Mouse (Mus musculus) right cerebral cortex, postnatal 14 days (tissue): Measurements from ENCODE around the gene Gpr75.

Source experiments
- DNase-seq: peaks from one replicate; pipeline ENCODE4 v3.0.0; 2022

Gene Gpr75

GRCm38 (mm10) chr11:30885171-30885871 is at the start of gene Gpr75, which contains the start of gene Asb3:
Gpr75 (plus strand) TSS chr11:30885358.
Asb3 (plus strand) TSS chr11:30885416.
- peak; percentile 62 for DNase-seq

GRCm38 (mm10) chr11:30838793-30839192 is 46.4 kb upstream of the Gpr75 start:
- no peak for DNase-seq

- no peak for DNase-seq
Measured at GRCm38 (mm10) chr11:30844355-30844754, 40.8 kb upstream of the Gpr75 start.

GRCm38 (mm10) chr11:30872425-30872824 is 12.7 kb upstream of the Gpr75 start:
- DNase-seq, result no peak

- no peak for DNase-seq
Measured at GRCm38 (mm10) chr11:30888153-30888552, 3.0 kb downstream of the Gpr75 start.

- no peak for DNase-seq
Measured at GRCm38 (mm10) chr11:30896201-30896600, 11.0 kb downstream of the Gpr75 start.

- no peak for DNase-seq
Measured at GRCm38 (mm10) chr11:30899312-30899711, 14.2 kb downstream of the Gpr75 start.

- no peak for DNase-seq
Measured at GRCm38 (mm10) chr11:30912311-30912710, 27.2 kb downstream of the Gpr75 start.

- no peak for DNase-seq
Measured at GRCm38 (mm10) chr11:30920641-30921040, 35.5 kb downstream of the Gpr75 start.

- DNase-seq, result no peak
Measured at GRCm38 (mm10) chr11:30923283-30923682, 38.1 kb downstream of the Gpr75 start.

GRCm38 (mm10) chr11:30928079-30928478 is 42.9 kb downstream of the Gpr75 start:
- DNase-seq, result no peak

GRCm38 (mm10) chr11:30928498-30928897 is 43.3 kb downstream of the Gpr75 start:
- no peak for DNase-seq
